Mouse (Mus musculus): ENCODE data around the gene Cacna1e.

DNA sequence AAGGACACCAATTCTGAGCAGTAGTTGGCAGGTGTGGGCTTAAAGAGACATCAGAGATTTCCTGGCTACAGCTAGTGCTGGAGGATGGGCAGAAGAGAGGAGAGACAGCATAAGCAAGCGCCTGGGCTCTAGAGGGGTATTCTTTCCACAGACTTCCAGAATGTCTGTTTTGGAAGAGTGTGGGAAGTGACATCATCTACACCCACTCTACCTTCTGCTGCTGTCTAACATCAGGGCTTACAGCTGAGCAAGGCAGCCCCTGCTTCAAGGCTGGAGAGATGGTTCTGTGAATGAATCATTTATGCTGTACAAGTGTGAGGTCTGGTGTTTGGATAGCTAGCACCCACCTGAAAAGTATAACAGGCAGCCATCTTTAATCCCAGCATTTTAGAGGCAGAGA lies 18.3 kb downstream of the Cacna1e start:
- TF ChIP-seq CTCF (IDR thresholded peaks at IDR 0.05; ENCODE audit: low read depth) (no peak), EP300 (IDR thresholded peaks at IDR 0.05; ENCODE audit: low read depth) (no peak)
